Mouse (Mus musculus) megakaryocyte progenitor cell, adult 5-6 weeks (primary cell): ENCODE measurements around the gene Ppp5c. TPM values are rescaled to one million over a fixed set of nuclear protein-coding genes. Genes with fewer than 3 reads are reported as not detected.

Experiments used
- ATAC-seq: replicated peaks from 2 replicates; pipeline ENCODE4 v1.8.0; 2016; ENCODE audit warnings: mild to moderate bottlenecking, moderate TSS enrichment, inconsistent platforms; ENCODE audit not compliant: poor library complexity
- total RNA-seq, 2 experiments: library from RNA; stranded (forward) in 1 of 2; stranded (reverse) in 1 of 2; fragments of 157-497, 149-512 nt in 1 of 2; fragments of 200-1000 nt in 1 of 2; gene quantifications; 2 replicates each; pipeline versions ENCODE4 v1.2.3 to v1.2.4; 2015 to 2017

Gene Ppp5c
- total RNA-seq, 2 experiments from 2014 or later = 68.3 to 80.5 TPM

GRCm38 (mm10) chr7:16990006-16990744 lies 37.5 kb downstream of the Ppp5c start:
- ATAC-seq = peak; percentile 47

- no peak for ATAC-seq
Measured at GRCm38 (mm10) chr7:16988405-16988804, 39.3 kb downstream of the Ppp5c start.

GRCm38 (mm10) chr7:16987541-16988149 lies 40.1 kb downstream of the Ppp5c start:
- no peak for ATAC-seq

GRCm38 (mm10) chr7:16982859-16983568 lies 44.7 kb downstream of the Ppp5c start, which contains the start of gene Gm42372:
Gene Gm42372, plus strand, starts transcription at chr7:16983086.
- ATAC-seq = peak; percentile 64

GRCm38 (mm10) chr7:16980348-16980747 lies 47.4 kb downstream of the Ppp5c start:
- peak; percentile 63 for ATAC-seq

GRCm38 (mm10) chr7:16978593-16978992 lies 49.1 kb downstream of the Ppp5c start:
- ATAC-seq = no peak

GRCm38 (mm10) chr7:16978173-16978572 lies 49.6 kb downstream of the Ppp5c start:
- ATAC-seq = no peak

- no peak for ATAC-seq
Measured at GRCm38 (mm10) chr7:16976298-16976697, 51.4 kb downstream of the Ppp5c start.

GRCm38 (mm10) chr7:16974018-16974417 lies 53.7 kb downstream of the Ppp5c start:
- peak; percentile 97 for ATAC-seq

GRCm38 (mm10) chr7:16971160-16971559 lies 56.6 kb downstream of the Ppp5c start:
- ATAC-seq = no peak; the same call in 1 of the 2 replicates

GRCm38 (mm10) chr7:16968414-16968813 lies 59.3 kb downstream of the Ppp5c start:
- ATAC-seq = no peak

- no peak for ATAC-seq
Measured at GRCm38 (mm10) chr7:16961678-16962077, 66.0 kb downstream of the Ppp5c start.

GRCm38 (mm10) chr7:16959539-16960187 lies 68.1 kb downstream of the Ppp5c start, which contains the start of gene Pnmal1:
Gene Pnmal1, plus strand, starts transcription at chr7:16959679.
- no peak for ATAC-seq

- ATAC-seq = no peak
Measured at GRCm38 (mm10) chr7:16956410-16957265, 71.1 kb downstream of the Ppp5c start.

GRCm38 (mm10) chr7:16955712-16956111 lies 72.0 kb downstream of the Ppp5c start:
- ATAC-seq = no peak

Other genes with a start within 250 kb of the Ppp5c start
- gene Slc1a5, start 246.6 kb downstream of the Ppp5c start, total RNA-seq (2015) = 73.2 and 79.5 TPM in 2 replicates
- 39.1 and 48.3 TPM in 2 replicates for gene Slc1a5, start 246.6 kb downstream of the Ppp5c start, total RNA-seq (2017)
- 28.2 and 39.0 TPM in 2 replicates for gene Strn4, start 212.0 kb downstream of the Ppp5c start, total RNA-seq (2015)
- gene Strn4, start 212.0 kb downstream of the Ppp5c start, total RNA-seq (2017) = 40.0 and 43.5 TPM in 2 replicates
- gene Fkrp, start 211.2 kb downstream of the Ppp5c start, total RNA-seq (2015) = 11.5 and 13.1 TPM in 2 replicates
- 9.8 and 14.3 TPM in 2 replicates for gene Fkrp, start 211.2 kb downstream of the Ppp5c start, total RNA-seq (2017)
- gene Prkd2, start 185.0 kb downstream of the Ppp5c start, total RNA-seq (2015) = 6.2 and 8.8 TPM in 2 replicates
- 6.0 and 8.8 TPM in 2 replicates for gene Prkd2, start 185.0 kb downstream of the Ppp5c start, total RNA-seq (2017)
- gene Dact3, start 152.6 kb downstream of the Ppp5c start, total RNA-seq (2015) = not detected in 2 replicates
- 0.04 and 0.17 TPM in 2 replicates for gene Dact3, start 152.6 kb downstream of the Ppp5c start, total RNA-seq (2017)
- not detected in 2 replicates for gene Gng8, start 136.1 kb downstream of the Ppp5c start, total RNA-seq (2015)
- gene Gng8, start 136.1 kb downstream of the Ppp5c start, total RNA-seq (2017) = not detected in 2 replicates
- 2.1 and 2.6 TPM in 2 replicates for gene Ptgir, start 121.4 kb downstream of the Ppp5c start, total RNA-seq (2015)
- gene Ptgir, start 121.4 kb downstream of the Ppp5c start, total RNA-seq (2017) = 1.8 and 4.0 TPM in 2 replicates
- 125 and 150 TPM in 2 replicates for gene Calm3, start 103.8 kb downstream of the Ppp5c start, total RNA-seq (2015)
- 419 and 440 TPM in 2 replicates for gene Calm3, start 103.8 kb downstream of the Ppp5c start, total RNA-seq (2017)
- gene Pnmal2, start 83.2 kb downstream of the Ppp5c start, total RNA-seq (2015) = not detected in 2 replicates
- 0.20 TPM in 1 of 2 replicates, not detected in the other for gene Pnmal2, start 83.2 kb downstream of the Ppp5c start, total RNA-seq (2017)
- gene Pnmal1, start 68.2 kb downstream of the Ppp5c start, total RNA-seq (2015) = not detected in 2 replicates
- gene Pnmal1, start 68.2 kb downstream of the Ppp5c start, total RNA-seq (2017) = not detected in 2 replicates
- gene Gm42372, start 44.8 kb downstream of the Ppp5c start, total RNA-seq (2015) = 0.67 TPM in 1 of 2 replicates, not detected in the other
- gene Gm42372, start 44.8 kb downstream of the Ppp5c start, total RNA-seq (2017) = 0.20 TPM in 1 of 2 replicates, not detected in the other
- 1.1 and 1.3 TPM in 2 replicates for gene Ccdc8, start 35.2 kb downstream of the Ppp5c start, total RNA-seq (2015)
- gene Ccdc8, start 35.2 kb downstream of the Ppp5c start, total RNA-seq (2017) = 3.8 and 6.0 TPM in 2 replicates
- 1.6 and 2.1 TPM in 2 replicates for gene Hif3a, start 34.5 kb upstream of the Ppp5c start, total RNA-seq (2015)
- 0.21 and 0.78 TPM in 2 replicates for gene Hif3a, start 34.5 kb upstream of the Ppp5c start, total RNA-seq (2017)
- gene Psg16, start 46.1 kb upstream of the Ppp5c start, total RNA-seq (2015) = 0.02 TPM in 1 of 2 replicates, not detected in the other
- 0.25 TPM in 1 of 2 replicates, not detected in the other for gene Psg16, start 46.1 kb upstream of the Ppp5c start, total RNA-seq (2017)
- not detected in 2 replicates for gene Ceacam3, start 122.4 kb upstream of the Ppp5c start, total RNA-seq (2015)
- gene Ceacam3, start 122.4 kb upstream of the Ppp5c start, total RNA-seq (2017) = not detected in 2 replicates
- not detected in 2 replicates for gene Psg29, start 175.6 kb upstream of the Ppp5c start, total RNA-seq (2015)
- not detected in 2 replicates for gene Psg29, start 175.6 kb upstream of the Ppp5c start, total RNA-seq (2017)